Mouse (Mus musculus): ENCODE data around the gene Ucp1.

DNA sequence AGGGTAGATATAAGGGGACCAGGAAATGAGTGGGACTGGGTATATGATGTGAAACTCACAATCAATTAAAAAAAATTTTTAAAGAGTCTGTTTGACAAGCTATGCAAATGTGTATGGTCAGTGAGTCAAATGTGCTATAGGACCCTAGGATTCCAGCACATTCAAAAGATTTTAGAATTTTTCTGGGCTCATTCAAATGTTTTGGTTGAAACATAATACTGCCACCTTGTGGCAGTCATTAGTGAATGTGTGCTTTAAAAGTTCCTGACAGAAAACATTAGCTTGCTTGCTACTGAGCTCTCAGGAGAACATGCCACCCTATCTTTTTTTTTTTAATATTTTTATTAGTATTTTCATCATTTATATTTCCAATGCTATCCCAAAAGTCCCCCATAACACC is 52.5 kb downstream of the Ucp1 start:
- peak; percentile 32; the same call in 1 of the 2 replicates for TF ChIP-seq CTCF (IDR thresholded peaks at IDR 0.05; ENCODE audit: insufficient read depth, low read length)
- TF ChIP-seq POLR2A (IDR thresholded peaks at IDR 0.05; ENCODE audit: borderline replicate concordance, extremely low read depth, low read depth, low read length) = no peak

Data from lung, adult 2 months (tissue).